Mouse (Mus musculus) myocyte (in vitro differentiated cells): ENCODE measurements at regions not wholly inside any gene's neighbourhood (a gene's known extent, or its start where the extent isn't known, plus 50 kb on each side); places are given as distances from the start of the nearest gene placed in this dataset.

Source experiments
- CEBPB ChIP-seq: IDR thresholded peaks from 2 replicates; pipeline ENCODE4 v1.6.1; 2011; ENCODE audit warnings: mild to moderate bottlenecking, moderate library complexity; ENCODE audit not compliant: poor library complexity, insufficient read depth, severe bottlenecking
- MAX ChIP-seq: IDR thresholded peaks from one replicate; pipeline ENCODE4 v1.6.1; 2011; ENCODE audit warnings: low read depth, mild to moderate bottlenecking, control low read depth
- MYOD1 ChIP-seq, 3 experiments: IDR thresholded peaks; one replicate each; pipeline ENCODE4 v1.6.1; 2011; ENCODE audit warnings: control low read depth in 2 of 3, low read depth in 2 of 3, mild to moderate bottlenecking in 2 of 3, moderate library complexity in 1 of 3; ENCODE audit not compliant: insufficient read length in 2 of 3, control insufficient read depth in 1 of 3
- MYOG ChIP-seq, 3 experiments: IDR thresholded peaks; one replicate each; pipeline ENCODE4 v1.6.1; 2011; ENCODE audit warnings: control low read depth in 2 of 3, low read depth in 2 of 3, mild to moderate bottlenecking in 2 of 3; ENCODE audit not compliant: insufficient read length in 2 of 3, control insufficient read depth in 1 of 3, insufficient read depth in 1 of 3
- POLR2A ChIP-seq: IDR thresholded peaks from one replicate; pipeline ENCODE4 v1.6.1; 2011; ENCODE audit warnings: low read depth, mild to moderate bottlenecking, control low read depth, moderate library complexity; ENCODE audit not compliant: insufficient read length
- SRF ChIP-seq: IDR thresholded peaks from one replicate; pipeline ENCODE4 v1.6.1; 2011; ENCODE audit warnings: low read depth; ENCODE audit not compliant: control insufficient read depth, insufficient read length
- TCF12 ChIP-seq: IDR thresholded peaks from one replicate; pipeline ENCODE4 v1.6.1; 2011; ENCODE audit warnings: mild to moderate bottlenecking, control low read depth; ENCODE audit not compliant: poor library complexity, insufficient read depth, severe bottlenecking

DNA sequence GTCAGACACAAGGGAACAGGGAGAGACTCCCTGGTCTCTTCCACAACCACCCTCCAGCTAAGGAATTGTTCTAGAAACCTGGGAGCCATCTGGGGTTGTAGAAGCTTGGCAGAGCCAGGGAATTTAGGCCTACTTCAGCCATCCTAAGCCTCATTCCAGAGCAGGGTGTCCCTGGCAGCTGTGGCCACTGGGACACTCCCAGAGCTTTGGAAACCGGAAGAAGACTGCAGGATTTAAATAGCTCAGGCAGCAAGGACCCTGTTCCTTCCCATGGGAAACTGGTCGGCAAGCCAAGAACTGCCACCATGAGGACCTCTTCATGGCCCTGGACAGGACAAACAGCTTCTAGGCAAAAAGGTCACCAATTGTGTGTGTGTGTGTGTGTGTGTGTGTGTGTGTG is 239.9 kb downstream of the Bcor start:
- TF ChIP-seq POLR2A (no peak), MYOG (IDR thresholded peaks at IDR 0.05; ENCODE audit: control insufficient read depth in 1 of 3, insufficient read depth in 1 of 3, insufficient read length in 2 of 3, low read depth in 2 of 3) (peak in 2 of 3 experiments; percentile 27 to 59), SRF (no peak), CEBPB (no peak), TCF12 (no peak), MAX (no peak), MYOD1 (IDR thresholded peaks at IDR 0.05; ENCODE audit: control insufficient read depth in 1 of 3, insufficient read length in 2 of 3, low read depth in 2 of 3) (peak in 1 of 3 experiments; percentile 58)
